Mouse (Mus musculus) forebrain, embryonic 12.5 days (tissue): ENCODE measurements around the gene Erg. TPM values are rescaled to one million over a fixed set of nuclear protein-coding genes. Genes with fewer than 3 reads are reported as not detected.

Experiments
- ATAC-seq: fragments of 200-750 bp; cut with Nextera tagmentation; 2 replicates; pipeline ENCODE4 v1.8.0; 2017; ENCODE audit warnings: moderate TSS enrichment; ENCODE audit not compliant: low FRiP score
- H3K27ac ChIP-seq: fragments of 300-500 bp; sonication (generic); 2 replicates; pipeline ENCODE4 v1.5.1; 2016; ENCODE audit warnings: mild to moderate bottlenecking
- H3K27me3 ChIP-seq: fragments of 300-500 bp; sonication (generic); 2 replicates; pipeline ENCODE4 v1.6.1; 2016; ENCODE audit warnings: mild to moderate bottlenecking
- H3K36me3 ChIP-seq: fragments of 300-500 bp; sonication (generic); replicated peaks from 2 replicates; pipeline ENCODE4 v1.6.1; 2016; ENCODE audit warnings: mild to moderate bottlenecking
- H3K4me1 ChIP-seq: fragments of 300-500 bp; sonication (generic); 2 replicates; pipeline ENCODE4 v1.6.1; 2016
- H3K4me2 ChIP-seq: fragments of 300-500 bp; sonication (generic); 2 replicates; pipeline ENCODE4 v1.6.1; 2016; ENCODE audit warnings: mild to moderate bottlenecking, moderate library complexity
- H3K4me3 ChIP-seq: fragments of 300-500 bp; sonication (generic); replicated peaks from 2 replicates; pipeline ENCODE4 v1.5.1; 2016; ENCODE audit warnings: mild to moderate bottlenecking
- H3K9ac ChIP-seq: fragments of 300-500 bp; sonication (generic); 2 replicates; pipeline ENCODE4 v1.6.1; 2016; ENCODE audit warnings: mild to moderate bottlenecking
- H3K9me3 ChIP-seq: fragments of 300-500 bp; sonication (generic); 2 replicates; pipeline ENCODE4 v1.6.1; 2016
- WGBS: fragments of 180-500 bp; shearing (Covaris S2); methylation state at CpG from one replicate; pipeline ENCODE4 v1.1.7; 2016; 5-methylcytosine and 5-hydroxymethylcytosine counted together
- polyA plus RNA-seq: library from polyadenylated mRNA; unstranded; fragments of >200 nt; fragmentation: Nextera tagmentation; extraction: Ambion mirVana; gene quantifications from 2 replicates; pipeline ENCODE4 v1.2.1, GENCODE M21; 2016

Gene Erg
- polyA plus RNA-seq, 1 experiment from 2014 or later: 3.4 TPM

DNA sequence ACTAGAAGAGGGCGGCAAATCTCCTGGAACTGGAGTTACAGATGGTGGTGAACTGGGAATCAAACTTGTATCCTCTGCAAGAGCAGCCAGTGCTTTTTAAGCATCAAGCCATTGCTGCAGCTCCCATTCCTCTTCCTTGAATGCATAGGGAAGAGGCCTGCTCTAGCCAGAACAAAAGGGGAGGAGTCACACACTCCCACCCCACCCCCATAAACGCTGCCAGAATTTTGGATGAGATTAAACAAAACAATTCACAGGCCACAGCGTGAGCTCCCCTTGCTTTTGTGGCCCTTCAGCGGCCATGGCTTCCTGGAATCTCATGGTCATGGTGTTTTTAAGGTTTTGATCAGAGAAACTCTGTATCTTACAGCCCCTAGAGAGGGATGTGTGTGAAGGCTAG lies 15.4 kb upstream of the Erg start:
- H3K27me3 ChIP-seq: 0 out of 2 replicates have a peak, but pooled peaks cover 3% of the 10 kb centered on the region
- H3K36me3 ChIP-seq: no peaks in the 10 kb centered on the region
- no peak for ATAC-seq
- H3K9me3 ChIP-seq: no peaks in the 10 kb centered on the region
- H3K4me2 ChIP-seq: no peak overlapping the region
- H3K27ac ChIP-seq: 0 out of 2 replicates have a peak overlapping the region, but pooled peaks have one; percentile 31
- H3K9ac ChIP-seq: no peak overlapping the region
- WGBS: 20% methylated on average over 4 of the region's 4 CpGs
- H3K4me3 ChIP-seq: no peak overlapping the region
- H3K4me1 ChIP-seq: peaks cover 23% of the 10 kb centered on the region

DNA sequence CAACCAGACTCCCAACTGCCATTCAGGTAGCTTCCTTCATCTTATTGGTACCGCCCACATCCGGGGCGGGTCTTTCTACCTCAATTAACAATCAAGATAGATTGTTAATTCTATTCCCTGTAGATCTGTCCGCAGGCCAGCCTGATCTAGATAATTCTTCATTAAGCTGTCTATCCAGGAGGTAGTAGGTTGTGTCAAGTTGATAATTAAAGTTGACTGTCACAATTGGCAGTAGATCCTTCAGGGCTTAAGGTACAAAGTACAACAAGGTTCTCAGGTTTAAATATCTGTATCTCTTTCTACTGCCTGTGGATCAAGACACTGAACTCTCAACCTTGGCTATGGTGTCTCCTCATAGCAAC lies 14.8 kb upstream of the Erg start:
- Histone ChIP-seq H3K9me3 (no peaks in the 10 kb centered on the region), H3K9ac (no peak overlapping the region), H3K27me3 (0 out of 2 replicates have a peak, but pooled peaks cover 3% of the 10 kb centered on the region), H3K36me3 (no peaks in the 10 kb centered on the region), H3K4me2 (no peak overlapping the region), H3K4me3 (no peak overlapping the region), H3K27ac (0 out of 2 replicates have a peak overlapping the region, but pooled peaks have one; percentile 19), H3K4me1 (peaks cover 25% of the 10 kb centered on the region)
- WGBS: 78% methylated on average over 4 of the region's 4 CpGs
- no peak for ATAC-seq

DNA sequence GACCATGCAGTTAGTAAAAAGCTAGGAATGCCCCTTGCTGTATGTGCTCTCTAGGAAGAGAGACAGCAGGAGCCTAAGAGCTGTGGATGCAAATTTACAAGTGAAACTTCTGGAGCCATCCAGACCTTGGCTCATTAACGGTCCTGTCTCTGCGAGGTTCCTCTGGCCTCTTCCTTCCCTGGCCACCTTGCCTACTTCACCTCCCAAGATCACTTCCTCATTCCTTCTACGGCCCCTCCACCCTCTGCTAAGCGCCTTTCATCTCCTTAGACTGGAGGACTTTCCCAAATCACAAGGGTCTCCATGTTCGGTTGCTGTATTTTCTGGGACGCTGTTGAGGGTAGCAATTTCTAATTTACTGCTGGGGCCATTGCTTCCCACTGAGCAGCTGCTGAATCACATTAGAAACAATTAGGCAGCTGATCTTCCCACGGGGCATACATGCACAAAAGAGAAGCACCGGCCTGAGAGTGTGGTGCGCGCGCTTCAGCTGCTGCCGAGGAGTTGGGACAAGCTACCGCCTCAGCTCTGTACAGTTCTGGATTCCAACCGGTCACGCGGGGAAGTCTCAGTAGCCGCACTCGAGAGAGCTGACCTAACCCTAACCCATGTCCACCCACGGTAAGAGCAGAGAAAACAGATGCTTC lies 14.3 kb upstream of the Erg start:
- H3K27me3 ChIP-seq: no peaks in the 10 kb centered on the region
- H3K27ac ChIP-seq: 0 out of 2 replicates have a peak overlapping the region, but pooled peaks have one; percentile 19
- H3K9ac ChIP-seq: no peak overlapping the region
- WGBS: 73% methylated on average over 19 of the region's 19 CpGs
- ATAC-seq: peak; percentile 61; the same call in 1 of the 2 replicates
- H3K36me3 ChIP-seq: no peaks in the 10 kb centered on the region
- no peak overlapping the region for H3K4me2 ChIP-seq
- H3K4me1 ChIP-seq: peaks cover 25% of the 10 kb centered on the region
- no peaks in the 10 kb centered on the region for H3K9me3 ChIP-seq
- H3K4me3 ChIP-seq: no peak overlapping the region

DNA sequence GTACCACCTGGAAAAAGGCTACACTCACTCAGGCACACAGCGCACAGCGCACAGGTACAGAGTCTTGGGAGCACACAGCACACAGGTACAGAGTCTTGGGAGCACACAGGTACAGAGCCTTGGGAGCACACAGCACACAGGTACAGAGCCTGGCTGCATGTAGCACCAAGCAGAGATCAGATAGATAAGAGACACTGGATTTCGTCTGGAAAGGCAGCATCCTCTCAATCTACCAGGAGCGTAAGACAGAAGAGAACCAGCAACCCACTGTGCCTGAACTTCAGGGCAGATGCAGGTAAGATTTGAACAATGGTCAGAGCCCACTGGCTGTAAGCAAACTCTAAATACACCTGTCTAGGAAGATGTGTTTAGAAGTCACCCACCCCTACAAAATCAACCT lies 12.5 kb upstream of the Erg start:
- ATAC-seq: no peak
- Histone ChIP-seq H3K4me3 (no peak overlapping the region), H3K9me3 (no peaks in the 10 kb centered on the region), H3K27ac (no peak overlapping the region), H3K27me3 (no peaks in the 10 kb centered on the region), H3K4me2 (no peak overlapping the region), H3K9ac (no peak overlapping the region), H3K36me3 (no peaks in the 10 kb centered on the region), H3K4me1 (peaks cover 25% of the 10 kb centered on the region)
- WGBS: 96% methylated on average over 4 of the region's 4 CpGs

DNA sequence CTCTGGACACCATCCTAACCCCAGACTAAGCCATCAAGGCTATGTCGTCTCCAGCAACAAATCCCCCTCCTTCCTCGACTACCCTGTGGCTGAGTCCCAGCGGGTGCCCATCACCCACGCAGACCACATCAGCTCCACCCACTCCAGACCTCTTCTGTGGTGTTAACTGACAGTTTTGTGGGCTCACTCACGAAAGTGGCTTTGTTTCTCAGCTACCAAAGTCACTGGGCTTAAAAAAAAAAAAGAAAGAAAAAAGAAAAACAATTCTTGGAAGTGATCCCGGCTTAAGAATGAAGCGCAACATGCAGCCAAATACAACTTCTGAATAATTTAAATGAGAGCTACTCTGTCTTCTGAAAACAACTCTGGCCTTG lies 11.2 kb upstream of the Erg start:
- no peaks in the 10 kb centered on the region for H3K9me3 ChIP-seq
- H3K36me3 ChIP-seq: no peaks in the 10 kb centered on the region
- ATAC-seq: no peak
- WGBS: 67% methylated on average over 7 of the region's 7 CpGs
- H3K27me3 ChIP-seq: no peaks in the 10 kb centered on the region
- no peak overlapping the region for H3K27ac ChIP-seq
- no peak overlapping the region for H3K4me2 ChIP-seq
- no peak overlapping the region for H3K4me3 ChIP-seq
- H3K4me1 ChIP-seq: peaks cover 22% of the 10 kb centered on the region
- no peak overlapping the region for H3K9ac ChIP-seq

DNA sequence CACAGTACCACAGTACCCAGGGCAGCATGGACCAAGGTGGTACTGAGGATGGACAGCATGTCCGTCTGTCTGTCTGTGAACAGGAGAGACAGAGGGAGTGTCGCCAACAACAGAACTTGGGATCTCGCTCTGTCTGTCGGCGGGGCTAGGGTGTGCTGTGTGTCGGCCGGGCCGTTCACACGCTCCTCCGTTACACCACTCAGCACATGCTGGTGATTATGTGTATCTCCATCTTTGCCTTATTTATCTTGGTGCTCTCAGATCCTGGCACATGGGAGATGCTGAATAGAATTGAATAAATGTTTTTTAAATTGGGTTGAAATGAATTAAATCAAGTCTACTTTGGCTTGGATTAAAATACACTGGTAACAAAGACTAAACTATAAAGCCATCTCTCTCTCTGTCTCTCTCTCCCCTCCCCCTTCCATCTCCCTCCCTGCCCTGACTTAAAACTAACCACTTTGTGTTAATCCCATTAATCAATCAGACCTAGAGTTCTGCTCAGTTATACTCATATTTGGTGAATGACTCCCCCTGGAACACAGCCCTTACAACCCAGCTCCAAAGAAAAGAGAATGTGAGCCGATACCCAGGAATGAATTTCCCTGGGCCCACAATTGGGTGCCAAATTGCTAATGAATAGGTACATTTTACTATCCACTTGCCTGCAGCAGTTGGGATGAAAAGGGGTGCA lies 10.6 kb upstream of the Erg start:
- WGBS: 82% methylated on average over 11 of the region's 11 CpGs
- Histone ChIP-seq H3K9ac (no peak overlapping the region), H3K36me3 (no peaks in the 10 kb centered on the region), H3K4me3 (no peak overlapping the region), H3K27me3 (no peaks in the 10 kb centered on the region), H3K27ac (no peak overlapping the region), H3K4me1 (peaks cover 17% of the 10 kb centered on the region), H3K9me3 (no peaks in the 10 kb centered on the region), H3K4me2 (no peak overlapping the region)
- no peak for ATAC-seq

DNA sequence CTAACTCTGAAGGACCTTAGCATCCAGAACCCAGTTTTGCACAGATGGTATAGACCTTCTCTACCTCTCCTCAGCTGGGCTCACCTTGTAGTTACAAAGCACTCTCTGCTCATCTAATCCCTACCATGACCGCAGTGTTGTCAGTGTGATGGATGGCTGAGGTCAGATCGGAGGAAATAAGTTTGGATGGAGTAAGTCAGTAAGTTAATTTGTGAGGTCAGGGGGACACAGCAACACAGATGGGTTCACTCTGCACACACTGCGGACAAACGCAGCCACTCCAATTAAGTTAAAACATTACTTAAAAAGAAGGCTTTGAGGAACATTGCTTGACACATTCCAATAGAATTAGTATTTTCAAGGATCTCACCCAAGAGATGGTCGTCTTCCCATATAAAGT lies 2.5 kb upstream of the Erg start:
- ATAC-seq: no peak
- no peak overlapping the region for H3K4me2 ChIP-seq
- H3K4me1 ChIP-seq: peaks cover 21% of the 10 kb centered on the region
- no peak overlapping the region for H3K27ac ChIP-seq
- no peaks in the 10 kb centered on the region for H3K36me3 ChIP-seq
- no peak overlapping the region for H3K9ac ChIP-seq
- H3K4me3 ChIP-seq: no peak overlapping the region
- 72% methylated on average over 5 of the region's 5 CpGs for WGBS
- no peaks in the 10 kb centered on the region for H3K9me3 ChIP-seq
- peaks cover 34% of the 10 kb centered on the region for H3K27me3 ChIP-seq

DNA sequence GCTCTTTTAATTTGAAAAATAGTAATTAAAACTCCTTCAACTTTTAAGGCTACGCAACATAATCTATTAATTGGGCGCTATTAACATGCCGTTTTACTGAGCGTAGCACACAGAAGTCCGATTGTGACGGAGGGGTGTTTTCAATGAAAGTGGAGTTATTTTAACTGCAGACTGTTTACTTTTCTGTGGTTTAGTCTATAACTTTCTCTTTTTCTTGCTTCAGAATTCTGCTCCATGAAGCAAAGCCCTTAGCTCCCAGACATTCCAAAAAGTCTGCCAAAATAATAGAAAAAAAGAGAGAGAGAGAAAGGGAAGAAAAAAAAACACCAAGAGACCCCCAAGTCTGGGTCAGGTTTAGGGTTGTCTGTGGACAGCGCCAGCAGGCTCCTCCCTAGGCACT lies 333 bp upstream of the Erg start:
- Histone ChIP-seq H3K4me2 (peak overlapping the region; percentile 94), H3K27me3 (peaks cover 41% of the 10 kb centered on the region), H3K36me3 (no peaks in the 10 kb centered on the region), H3K4me1 (peaks cover 21% of the 10 kb centered on the region), H3K9me3 (no peaks in the 10 kb centered on the region), H3K27ac (no peak overlapping the region), H3K4me3 (peak overlapping the region; percentile 53; the same call in 1 of the 2 replicates), H3K9ac (no peak overlapping the region)
- no peak for ATAC-seq
- WGBS: 15% methylated on average over 7 of the region's 7 CpGs

DNA sequence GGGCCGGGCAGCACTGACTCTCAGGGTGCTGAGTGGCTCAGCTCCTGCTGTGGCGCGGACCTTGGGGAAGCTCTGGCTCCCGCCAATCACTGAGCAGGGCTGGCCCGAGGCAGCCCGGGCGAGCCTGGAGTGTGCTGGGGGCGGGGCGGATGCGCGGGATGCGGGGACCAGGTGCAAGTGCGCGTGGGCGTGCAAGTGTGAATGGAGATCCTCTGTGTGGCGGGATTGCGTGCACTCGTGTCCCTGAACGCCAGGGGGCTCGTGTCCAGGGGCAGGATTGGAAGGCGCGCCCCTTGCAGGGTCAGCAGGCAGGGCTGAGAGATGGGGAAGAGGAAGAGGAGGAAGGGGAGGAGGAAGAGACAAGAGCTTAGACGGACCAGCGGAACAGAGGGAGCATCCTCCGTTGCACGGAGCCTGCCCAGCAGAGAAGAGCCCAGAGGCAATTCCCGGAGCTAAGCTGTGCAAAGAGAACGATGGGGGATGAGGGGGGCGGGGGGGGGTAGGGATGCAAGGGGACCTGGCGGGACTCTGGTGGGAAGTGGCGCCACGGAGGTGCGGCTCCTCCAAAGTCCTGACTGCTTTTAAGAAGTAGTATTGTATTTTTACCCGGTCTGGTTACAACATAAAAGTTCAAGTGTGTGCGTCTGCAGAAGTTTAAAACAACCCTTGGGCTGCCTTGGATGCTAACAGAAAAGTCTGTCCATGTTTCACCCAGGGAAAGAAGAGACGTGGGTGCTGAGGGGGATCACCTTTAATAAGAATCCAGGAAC lies 667 bp downstream of the Erg start:
- peaks cover 21% of the 10 kb centered on the region for H3K4me1 ChIP-seq
- ATAC-seq: peak; percentile 94
- under 1% methylated on average over 36 of the region's 36 CpGs for WGBS
- no peak overlapping the region for H3K27ac ChIP-seq
- peak overlapping the region; percentile 55 for H3K9ac ChIP-seq
- H3K4me3 ChIP-seq: peak overlapping the region; percentile 53
- H3K36me3 ChIP-seq: no peaks in the 10 kb centered on the region
- peak overlapping the region; percentile 94 for H3K4me2 ChIP-seq
- no peaks in the 10 kb centered on the region for H3K9me3 ChIP-seq
- H3K27me3 ChIP-seq: peaks cover 43% of the 10 kb centered on the region

DNA sequence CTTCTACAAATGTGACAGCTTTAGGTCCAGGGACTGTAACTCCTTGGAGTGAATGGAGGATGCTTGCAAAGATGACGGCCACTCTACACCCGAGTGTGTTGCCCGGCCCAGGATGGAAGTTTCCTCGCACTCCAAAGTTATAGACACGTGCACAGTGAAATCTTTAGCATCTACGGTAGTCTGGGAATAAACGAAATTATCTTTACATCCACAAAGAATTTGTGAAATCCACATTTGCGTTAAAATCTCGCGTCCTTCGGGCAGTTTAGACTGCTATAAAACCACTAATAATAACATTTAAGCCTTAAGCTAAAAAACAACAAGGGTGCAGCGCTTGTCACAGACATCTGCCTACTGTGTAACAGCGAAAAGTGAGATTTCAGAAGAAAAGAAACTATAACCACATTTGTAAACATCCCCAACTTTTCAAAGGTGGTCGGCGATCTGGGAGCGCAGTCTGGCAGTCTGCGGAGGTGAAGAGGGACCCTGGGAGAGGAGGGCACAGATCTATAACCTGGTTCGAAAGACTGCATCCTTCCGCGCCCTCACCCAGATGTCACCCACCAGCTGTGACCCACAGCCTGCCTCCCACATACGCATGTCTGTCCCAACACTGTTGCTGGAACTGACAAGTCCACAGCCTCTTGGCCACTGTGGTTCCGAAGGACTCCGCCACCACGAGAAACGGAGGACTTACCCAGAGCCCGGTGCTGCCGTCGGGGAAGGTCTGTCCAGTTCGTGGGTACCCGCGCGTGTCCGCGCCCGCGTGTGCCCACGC lies 1.5 kb downstream of the Erg start:
- Histone ChIP-seq H3K9ac (peak overlapping the region; percentile 55), H3K4me1 (peaks cover 21% of the 10 kb centered on the region), H3K4me3 (peak overlapping the region; percentile 53), H3K9me3 (no peaks in the 10 kb centered on the region), H3K36me3 (no peaks in the 10 kb centered on the region), H3K27ac (no peak overlapping the region), H3K4me2 (peak overlapping the region; percentile 94), H3K27me3 (peaks cover 43% of the 10 kb centered on the region)
- 0 out of 2 replicates have a peak, but pooled peaks have one; percentile 27 for ATAC-seq
- 14% methylated on average over 37 of the region's 37 CpGs for WGBS

DNA sequence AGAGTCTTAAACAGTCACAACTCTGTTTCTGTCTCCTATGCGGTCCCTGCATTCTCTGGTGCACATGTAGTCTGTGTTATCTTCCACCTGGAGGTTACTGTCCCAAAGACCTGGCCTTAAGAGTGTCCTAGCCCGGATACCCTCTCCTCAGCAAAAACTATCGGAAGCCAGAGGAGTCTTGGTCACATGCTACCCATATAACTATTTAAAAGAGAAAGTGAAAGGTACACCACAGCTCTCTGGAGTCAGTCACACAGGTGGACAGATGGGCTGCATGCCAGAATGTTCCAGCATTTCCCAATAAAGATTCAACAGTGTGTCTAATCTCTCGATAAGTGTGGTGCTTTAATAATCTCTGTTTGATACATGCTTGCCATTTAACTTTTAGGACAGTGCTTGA lies 7.1 kb downstream of the Erg start:
- 88% methylated on average over 4 of the region's 4 CpGs for WGBS
- Histone ChIP-seq H3K9me3 (no peaks in the 10 kb centered on the region), H3K4me1 (no peaks in the 10 kb centered on the region), H3K36me3 (no peaks in the 10 kb centered on the region), H3K27ac (no peak overlapping the region), H3K9ac (no peak overlapping the region), H3K27me3 (peaks cover 9% of the 10 kb centered on the region), H3K4me3 (no peak overlapping the region), H3K4me2 (no peak overlapping the region)
- no peak for ATAC-seq

DNA sequence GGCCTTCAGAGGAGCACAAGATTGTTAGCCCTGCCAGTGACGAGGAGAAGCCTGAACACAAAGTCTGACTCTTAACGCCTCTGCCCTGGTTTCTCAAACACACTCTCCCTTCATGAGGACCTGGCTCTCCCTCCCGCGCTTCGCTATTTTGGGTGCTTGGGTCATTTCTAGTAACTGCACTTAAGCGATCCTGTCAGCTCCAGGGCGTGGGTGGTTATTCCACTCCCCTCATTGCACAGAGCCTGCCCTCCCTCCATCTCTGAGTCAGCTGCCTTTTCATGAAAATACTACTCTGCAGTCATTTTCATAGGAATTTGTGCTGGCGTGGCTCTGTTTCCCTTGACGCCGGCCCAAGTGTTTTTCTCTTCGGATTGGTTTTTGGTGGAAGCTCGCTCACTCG lies 13.2 kb downstream of the Erg start:
- WGBS: 85% methylated on average over 13 of the region's 13 CpGs
- no peak for ATAC-seq

More for the DNA sequence above, 13.2 kb downstream of the Erg start:
- H3K4me3 ChIP-seq: no peak overlapping the region
- H3K27ac ChIP-seq: no peak overlapping the region
- H3K9ac ChIP-seq: no peak overlapping the region
- H3K4me2 ChIP-seq: no peak overlapping the region
- no peaks in the 10 kb centered on the region for H3K4me1 ChIP-seq
- H3K27me3 ChIP-seq: no peaks in the 10 kb centered on the region; the same call in 1 of the 2 replicates
- H3K9me3 ChIP-seq: no peaks in the 10 kb centered on the region
- H3K36me3 ChIP-seq: no peaks in the 10 kb centered on the region
